Mouse (Mus musculus) brain, embryonic 18.5 days (tissue): ENCODE measurements around the gene Smim5.

Source experiments
- DNase-seq: peaks from one replicate; pipeline ENCODE4 v3.0.0-alpha.2; 2012; ENCODE audit warnings: low read depth, low spot score

Smim5 gene

GRCm38 (mm10) chr11:115894755-115895520 lies 4.8 kb upstream of the Smim5 start:
- no peak for DNase-seq

GRCm38 (mm10) chr11:115898446-115898845 lies 1.3 kb upstream of the Smim5 start:
- no peak for DNase-seq

- DNase-seq, result no peak
These were observed 880 bp upstream of the Smim5 start for GRCm38 (mm10) chr11:115898886-115899285.

- DNase-seq, result no peak
These were observed 983 bp downstream of the Smim5 start for GRCm38 (mm10) chr11:115900561-115901337.

GRCm38 (mm10) chr11:115901338-115902161 lies 1.8 kb downstream of the Smim5 start:
- DNase-seq, result no peak

- no peak for DNase-seq
These were observed 2.4 kb downstream of the Smim5 start for GRCm38 (mm10) chr11:115902177-115902576.

GRCm38 (mm10) chr11:115902831-115903230 lies 3.1 kb downstream of the Smim5 start:
- DNase-seq, result no peak

GRCm38 (mm10) chr11:115903384-115904230 lies 3.8 kb downstream of the Smim5 start:
- no peak for DNase-seq

GRCm38 (mm10) chr11:115904231-115904955 lies 4.6 kb downstream of the Smim5 start:
- no peak for DNase-seq

GRCm38 (mm10) chr11:115904956-115905790 lies 5.4 kb downstream of the Smim5 start:
- DNase-seq, result no peak

- DNase-seq, result no peak
These were observed 6.3 kb downstream of the Smim5 start for GRCm38 (mm10) chr11:115906116-115906515.

- no peak for DNase-seq
These were observed 6.8 kb downstream of the Smim5 start for GRCm38 (mm10) chr11:115906521-115906920.

GRCm38 (mm10) chr11:115911134-115911561 lies 11.4 kb downstream of the Smim5 start:
- DNase-seq, result no peak

- no peak for DNase-seq
These were observed 12.0 kb downstream of the Smim5 start, which contains the start of gene Smim6 for GRCm38 (mm10) chr11:115911632-115912376. Gene Smim6, plus strand, starts transcription at chr11:115912017.

- DNase-seq, result no peak
These were observed 16.8 kb downstream of the Smim5 start for GRCm38 (mm10) chr11:115916579-115916978.

- no peak for DNase-seq
These were observed 18.9 kb downstream of the Smim5 start for GRCm38 (mm10) chr11:115918637-115919036.

- DNase-seq, result no peak
These were observed 19.3 kb downstream of the Smim5 start for GRCm38 (mm10) chr11:115919073-115919472.

- no peak for DNase-seq
These were observed 20.5 kb downstream of the Smim5 start for GRCm38 (mm10) chr11:115920110-115920818.
